Mouse (Mus musculus) heart, adult 8-10 months (tissue): ENCODE results near the gene Prph2. TPM values are rescaled to one million over a fixed set of nuclear protein-coding genes. Genes with fewer than 3 reads are reported as not detected.

ENCODE experiments used
- DNase-seq: peaks from one replicate; pipeline ENCODE4 v3.0.0; 2022; ENCODE audit warnings: low spot score
- total RNA-seq, 4 experiments: library from RNA; stranded (reverse); gene quantifications; 2 replicates each; pipeline ENCODE4 v1.2.4; 2022

Gene Prph2
- total RNA-seq, 4 experiments from 2014 or later, result not detected

DNA sequence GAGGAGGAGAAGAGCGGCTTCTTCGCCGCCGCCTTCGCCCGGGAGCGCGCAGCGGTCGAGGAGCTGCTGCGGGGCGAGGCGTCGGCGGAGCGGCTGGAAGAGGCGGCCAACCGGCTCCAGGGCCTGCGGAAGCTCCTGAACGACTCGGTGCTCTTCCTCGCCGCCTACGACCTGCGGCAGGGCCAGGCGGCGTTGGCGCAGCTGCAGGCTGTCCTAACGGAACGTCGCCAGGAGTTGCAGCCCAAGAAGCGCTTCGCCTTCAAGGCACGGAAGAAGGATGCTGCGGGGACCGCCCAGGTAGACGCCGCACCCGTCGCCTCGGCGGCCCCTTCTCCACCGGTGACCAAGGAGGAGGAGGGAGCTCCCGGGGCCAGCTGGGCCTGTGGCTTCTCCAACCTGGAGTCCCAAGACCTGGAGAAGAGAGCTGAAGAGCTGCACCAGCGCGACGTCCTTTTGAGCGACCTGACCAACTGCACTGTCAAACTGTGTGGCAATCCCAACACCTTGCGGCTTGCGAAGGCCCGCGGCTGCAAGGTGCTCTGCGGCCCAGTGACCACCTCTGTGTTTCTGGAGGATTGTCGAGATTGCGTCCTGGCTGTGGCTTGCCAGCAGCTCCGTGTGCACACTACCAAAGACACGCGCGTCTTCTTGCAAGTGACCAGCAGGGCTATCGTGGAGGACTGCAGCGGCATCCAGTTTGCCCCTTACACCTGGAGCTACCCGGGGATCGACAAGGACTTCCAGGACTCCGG is 19.2 kb upstream of the Prph2 start:
- DNase-seq, result no peak

- DNase-seq, result peak; percentile 82
These were observed 14.8 kb upstream of the Prph2 start for GRCm38 (mm10) chr17:46895426-46895825.

DNA sequence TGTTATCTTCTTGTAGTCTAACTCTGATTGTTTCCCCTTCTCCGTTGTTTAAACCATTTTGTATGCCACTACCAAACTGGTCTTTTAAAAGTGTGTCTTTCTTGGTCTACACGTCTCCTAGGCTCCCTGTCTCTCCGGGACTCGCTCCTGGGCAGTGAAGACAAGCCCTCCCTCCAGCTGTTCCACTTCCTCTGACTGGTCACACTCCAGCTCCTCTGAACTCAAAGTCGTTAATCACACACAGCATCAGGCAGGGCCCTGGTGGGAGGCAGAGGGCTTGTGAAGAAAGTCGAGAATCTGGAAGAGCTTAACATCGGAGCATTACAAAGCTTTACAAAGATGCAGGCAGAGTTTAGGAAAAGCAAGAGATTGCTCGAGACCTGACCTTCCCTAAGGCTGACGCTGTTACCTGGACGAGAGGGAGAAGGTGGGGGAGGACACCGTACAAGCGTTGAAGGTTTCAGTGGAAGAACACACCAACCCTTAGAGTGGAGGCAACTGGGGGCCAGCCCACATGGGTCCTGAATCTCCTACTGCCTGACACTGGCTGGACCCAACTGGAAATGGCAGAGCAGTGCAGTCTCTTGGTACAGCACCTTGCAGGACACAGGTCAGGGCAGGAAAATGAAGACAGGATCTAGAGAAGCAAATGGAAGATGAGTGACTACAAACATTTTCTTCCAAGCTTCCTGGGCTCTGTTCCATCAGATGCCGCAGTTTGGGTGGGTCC is 12.9 kb upstream of the Prph2 start:
- DNase-seq, result peak; percentile 34

DNA sequence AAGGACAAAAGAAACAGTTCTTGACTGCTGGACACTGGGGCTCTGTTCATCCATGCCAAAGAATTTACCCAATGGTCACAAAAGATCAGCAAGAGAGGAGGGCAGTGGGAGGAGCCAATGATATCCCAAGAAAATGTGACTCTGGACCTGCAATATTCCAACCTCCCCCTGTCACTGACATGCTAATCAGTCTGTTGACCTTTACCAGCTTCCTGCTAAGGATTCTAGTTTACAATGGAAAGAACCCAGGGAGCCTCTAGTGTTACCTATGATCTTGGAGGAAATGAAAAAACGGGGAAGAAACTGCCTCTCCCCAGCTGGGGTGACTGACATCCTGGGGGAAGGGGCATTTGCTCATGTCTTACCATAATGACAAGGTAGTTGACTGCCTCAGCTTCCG is 9.3 kb upstream of the Prph2 start:
- no peak for DNase-seq

GRCm38 (mm10) chr17:46903876-46904490 is 6.3 kb upstream of the Prph2 start:
- peak; percentile 79 for DNase-seq

DNA sequence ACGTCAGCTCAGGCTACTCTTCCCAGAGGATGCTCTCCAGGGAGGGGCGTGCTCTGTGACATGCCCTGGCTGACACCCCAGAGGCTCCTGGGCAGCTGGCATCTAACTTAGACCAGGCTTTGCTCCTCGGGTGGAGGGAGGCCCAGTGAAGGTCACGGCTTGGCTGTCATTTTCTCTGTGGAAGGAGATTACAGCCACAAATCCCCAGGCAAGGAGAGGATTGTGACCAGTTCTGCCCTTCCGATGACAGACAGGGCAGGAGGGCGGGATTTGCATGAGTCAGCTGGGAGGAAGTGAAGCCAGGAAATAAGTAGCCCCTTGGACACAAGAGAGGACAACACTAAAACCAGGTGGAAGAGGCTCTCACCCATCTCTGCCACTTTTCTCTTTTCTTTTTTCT is 2.1 kb downstream of the Prph2 start:
- DNase-seq, result no peak

- no peak for DNase-seq
These were observed 4.9 kb downstream of the Prph2 start for GRCm38 (mm10) chr17:46915129-46915528.

GRCm38 (mm10) chr17:46918951-46919350 is 8.7 kb downstream of the Prph2 start:
- no peak for DNase-seq

DNA sequence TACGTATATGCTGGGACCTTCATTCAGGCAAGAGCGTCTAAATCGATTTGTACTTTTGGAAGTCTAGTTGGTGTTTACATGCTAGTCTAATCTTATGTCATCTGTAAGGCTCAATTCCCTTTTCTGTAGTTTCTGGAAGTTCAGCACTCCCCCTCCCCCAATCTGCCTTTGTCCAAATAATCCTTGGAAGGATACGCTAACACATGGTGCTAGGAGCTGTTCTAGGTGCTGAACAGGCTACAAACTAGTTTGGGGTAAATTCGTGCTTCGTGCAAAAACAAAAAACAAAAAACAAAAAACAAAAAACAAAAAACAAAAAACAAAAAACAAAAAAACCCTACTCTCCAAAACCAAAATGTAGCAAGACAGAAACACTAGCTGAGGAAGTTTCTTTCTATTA is 10.6 kb downstream of the Prph2 start:
- DNase-seq, result no peak

- no peak for DNase-seq
These were observed 15.9 kb downstream of the Prph2 start for GRCm38 (mm10) chr17:46926192-46926591.

DNA sequence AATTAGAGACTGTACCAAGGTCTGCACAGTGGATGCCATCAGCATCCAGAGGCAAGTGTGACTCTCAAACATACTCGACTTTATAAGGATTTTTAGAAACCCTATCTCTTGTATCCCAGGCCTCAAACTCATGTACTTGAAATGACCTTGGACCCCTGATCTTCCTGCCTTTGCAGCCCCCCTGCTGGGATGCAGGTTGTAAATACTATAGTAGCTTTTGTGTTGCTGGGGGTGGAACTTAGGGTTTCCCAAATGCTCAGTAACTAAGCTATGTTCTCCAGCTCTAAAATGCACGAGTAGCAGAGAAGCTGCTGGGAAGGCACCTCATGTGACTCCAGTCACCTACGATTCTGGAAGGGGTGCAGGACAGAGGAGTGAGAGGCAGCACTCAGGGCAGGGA is 16.7 kb downstream of the Prph2 start:
- DNase-seq, result no peak

DNA sequence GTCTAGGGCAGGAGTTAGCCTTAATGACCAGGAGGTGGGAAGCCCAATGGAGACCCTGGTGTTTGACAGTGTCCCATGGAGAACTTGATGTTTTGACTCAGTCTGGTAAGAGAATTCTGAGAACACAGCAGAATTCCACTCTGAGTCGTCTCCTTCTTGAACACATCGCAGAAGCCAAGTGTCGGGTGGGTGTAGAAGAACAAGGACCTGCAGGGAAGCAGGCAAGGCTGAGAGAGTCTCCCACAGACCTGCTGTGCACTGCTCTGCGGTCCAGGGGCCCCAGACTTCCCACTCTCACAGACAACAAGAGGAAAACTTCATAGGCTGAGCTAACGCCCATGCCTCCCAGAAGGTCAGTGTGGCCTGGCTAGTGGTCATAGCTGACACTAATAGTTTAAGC is 17.5 kb downstream of the Prph2 start:
- DNase-seq, result no peak

GRCm38 (mm10) chr17:46929277-46929676 is 19.0 kb downstream of the Prph2 start:
- no peak for DNase-seq

GRCm38 (mm10) chr17:46929897-46930296 is 19.6 kb downstream of the Prph2 start:
- DNase-seq, result no peak

DNA sequence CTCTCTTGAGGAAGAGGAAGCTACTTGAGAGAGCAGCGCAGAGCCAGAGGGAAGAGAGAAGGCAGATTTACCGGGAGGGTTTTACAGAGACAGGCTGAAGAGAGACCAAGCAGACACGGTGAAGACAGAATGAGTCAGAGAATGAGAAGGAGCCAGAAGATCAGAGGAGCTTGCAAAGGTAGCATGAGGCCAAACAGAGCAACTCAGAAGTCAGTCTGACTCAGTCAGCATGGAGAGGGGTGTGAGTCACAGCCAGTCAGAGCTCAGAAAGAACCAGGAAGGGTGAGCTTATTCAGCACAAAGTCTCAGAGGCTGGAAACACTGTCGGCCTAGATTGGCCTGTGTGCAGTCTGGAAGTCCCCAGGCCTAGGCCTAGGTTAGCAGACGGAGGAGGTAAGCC is 22.7 kb downstream of the Prph2 start:
- no peak for DNase-seq

DNA sequence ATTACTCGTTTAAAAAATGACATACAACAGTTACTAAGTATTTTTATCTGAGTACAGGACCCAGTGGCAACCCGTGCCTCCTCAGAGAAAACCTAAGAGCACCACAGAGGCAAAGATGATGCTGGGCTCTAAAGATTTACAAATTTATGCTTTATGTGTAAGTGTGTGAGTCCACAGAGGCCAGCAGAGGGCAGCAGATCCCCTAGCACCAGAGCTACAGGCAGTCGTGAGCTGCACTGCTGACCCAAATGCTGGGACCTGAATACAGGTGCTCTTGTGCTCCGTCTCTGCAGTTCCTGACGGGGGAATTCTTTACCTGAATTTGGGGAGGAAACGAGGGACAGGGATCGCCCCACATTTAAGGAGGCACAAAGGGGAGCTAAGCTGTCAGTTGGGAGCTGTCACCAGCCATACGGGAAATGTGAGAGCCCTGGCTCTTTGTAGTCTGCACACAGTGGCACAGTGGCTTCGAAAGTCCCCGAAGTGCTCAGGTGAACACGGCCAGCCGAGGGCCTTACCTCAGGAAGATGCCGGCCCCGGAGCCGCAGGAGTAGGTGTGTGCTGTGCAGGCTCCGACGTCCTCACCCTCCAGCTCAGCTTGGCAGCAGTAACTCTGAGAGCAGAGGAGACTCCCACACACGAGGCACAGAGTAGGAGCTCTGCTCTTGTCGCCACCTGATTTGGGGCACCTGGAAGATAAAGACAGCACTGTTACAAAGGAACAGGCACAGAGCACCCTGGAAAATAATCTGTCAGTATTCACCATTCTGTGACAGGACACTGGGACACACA is 23.5 kb downstream of the Prph2 start:
- DNase-seq, result peak; percentile 24

DNA sequence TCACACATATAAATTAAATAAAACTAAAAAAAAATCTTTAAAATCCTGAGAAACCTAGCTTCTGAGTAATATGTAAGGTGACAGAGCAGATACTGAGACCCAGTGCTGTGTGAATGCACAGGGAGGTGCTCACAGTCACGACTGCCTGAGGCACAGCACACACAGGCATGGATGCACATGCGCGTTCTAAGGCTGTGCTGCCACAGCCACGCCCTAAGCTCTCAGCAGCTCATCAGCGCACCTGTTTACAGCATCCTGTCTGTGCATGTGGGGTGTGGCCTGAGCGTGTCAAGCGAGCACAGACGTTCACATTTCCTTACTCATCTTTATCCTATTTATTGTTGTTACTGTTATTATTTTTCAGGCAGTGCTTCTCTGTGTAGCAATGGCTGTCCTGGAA is 30.2 kb downstream of the Prph2 start:
- DNase-seq, result no peak

GRCm38 (mm10) chr17:46942421-46942820 is 32.2 kb downstream of the Prph2 start:
- DNase-seq, result no peak

- no peak for DNase-seq
These were observed 36.0 kb downstream of the Prph2 start for GRCm38 (mm10) chr17:46946276-46946675.

DNA sequence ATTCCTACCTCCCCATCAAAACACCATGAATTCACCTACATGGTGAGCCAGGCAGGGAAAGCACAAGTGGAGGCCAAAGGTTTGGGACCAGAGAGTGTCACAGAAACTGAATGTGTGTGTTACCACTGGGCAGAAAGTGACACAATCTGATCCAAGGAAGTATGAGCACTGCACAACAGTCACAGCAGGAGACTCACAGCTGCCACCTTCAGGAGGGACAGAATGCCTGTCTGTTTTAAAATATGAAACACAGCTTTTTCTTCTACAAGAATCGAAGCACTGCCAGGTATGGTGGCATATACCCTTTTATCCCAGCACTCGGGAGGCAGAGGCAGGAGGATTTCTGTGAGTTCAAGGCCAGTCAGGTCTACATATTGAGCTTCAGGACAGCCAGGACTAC is 47.8 kb downstream of the Prph2 start:
- DNase-seq, result no peak

GRCm38 (mm10) chr17:46960216-46960615 is 50.0 kb downstream of the Prph2 start:
- peak; percentile 31 for DNase-seq

DNA sequence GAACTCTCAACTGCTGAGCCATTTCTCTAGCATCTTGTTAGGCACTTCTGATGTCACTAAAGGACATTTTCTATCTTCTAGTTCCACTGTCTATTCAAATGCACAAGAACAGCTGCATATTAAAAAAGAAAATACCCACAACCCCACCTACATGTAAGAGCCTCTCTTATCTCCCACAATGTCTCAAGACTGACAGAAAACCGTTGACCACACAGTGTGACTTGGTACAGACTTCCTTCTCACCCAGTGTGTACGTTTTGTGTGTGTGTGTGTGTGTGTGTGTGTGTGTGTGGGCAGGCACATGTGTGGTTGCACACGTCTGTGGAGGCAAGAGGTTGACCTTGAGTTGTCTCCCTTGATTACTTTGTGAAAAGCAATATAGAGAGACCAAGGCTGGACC is 51.9 kb downstream of the Prph2 start:
- DNase-seq, result no peak
